Mouse (Mus musculus) adrenal gland, postnatal 0 days (tissue): ENCODE data around the gene Coasy. TPM values are rescaled to one million over a fixed set of nuclear protein-coding genes. Genes with fewer than 3 reads are reported as not detected.

ENCODE experiments used
- polyA plus RNA-seq: library from polyadenylated mRNA; unstranded; fragments of >200 nt; fragmentation: Nextera tagmentation; extraction: Ambion mirVana; gene quantifications from 2 replicates; pipeline ENCODE4 v1.2.1, GENCODE M21; 2015

Coasy gene
- 40.7 and 70.1 TPM in 2 replicates for polyA plus RNA-seq

GRCm38 (mm10) chr11:101082208-101083082, at the start of gene Coasy:
Gene Coasy, plus strand, starts transcription at chr11:101082565.

GRCm38 (mm10) chr11:101069391-101070188, 12.8 kb upstream of the Coasy start, which contains the start of gene Naglu:
Gene Naglu, plus strand, starts transcription at chr11:101070012.

GRCm38 (mm10) chr11:101078121-101078520, 4.2 kb upstream of the Coasy start, which contains the start of gene Hsd17b1:
Gene Hsd17b1, plus strand, starts transcription at chr11:101078411.

GRCm38 (mm10) chr11:101086756-101087681, 4.7 kb downstream of the Coasy start, which contains the start of gene Mlx:
Gene Mlx, plus strand, starts transcription at chr11:101087277.

GRCm38 (mm10) chr11:101095314-101096024, 13.1 kb downstream of the Coasy start, which contains the start of gene Psmc3ip:
Gene Psmc3ip, minus strand, starts transcription at chr11:101095436.

GRCm38 (mm10) chr11:101119761-101120544, 37.6 kb downstream of the Coasy start, which contains the start of the genes Retreg3 and Tubg1:
Gene Retreg3, minus strand, starts transcription at chr11:101119893.
Gene Tubg1, plus strand, starts transcription at chr11:101119938.

Other genes with a start within 250 kb of the Coasy start
- 17.9 and 25.7 TPM in 2 replicates for gene Stat5b, start 231.8 kb upstream of the Coasy start, polyA plus RNA-seq
- gene Stat5a, start 223.2 kb upstream of the Coasy start, polyA plus RNA-seq, result 7.6 and 12.2 TPM in 2 replicates
- 43.6 and 44.0 TPM in 2 replicates for gene Stat3, start 143.0 kb upstream of the Coasy start, polyA plus RNA-seq
- gene Cavin1, start 111.7 kb upstream of the Coasy start, polyA plus RNA-seq, result 298 and 326 TPM in 2 replicates
- gene Atp6v0a1, start 73.1 kb upstream of the Coasy start, polyA plus RNA-seq, result 48.6 and 61.9 TPM in 2 replicates
- 29.9 and 57.1 TPM in 2 replicates for gene Naglu, start 12.6 kb upstream of the Coasy start, polyA plus RNA-seq
- 0.36 and 0.65 TPM in 2 replicates for gene Hsd17b1, start 4.2 kb upstream of the Coasy start, polyA plus RNA-seq
- 33.9 and 46.5 TPM in 2 replicates for gene Mlx, start 4.7 kb downstream of the Coasy start, polyA plus RNA-seq
- gene Psmc3ip, start 12.9 kb downstream of the Coasy start, polyA plus RNA-seq, result 13.6 and 15.3 TPM in 2 replicates
- gene Retreg3, start 37.3 kb downstream of the Coasy start, polyA plus RNA-seq, result 17.6 and 20.9 TPM in 2 replicates
- gene Tubg1, start 37.4 kb downstream of the Coasy start, polyA plus RNA-seq, result 34.1 and 45.0 TPM in 2 replicates
- 5.6 and 9.6 TPM in 2 replicates for gene Tubg2, start 73.3 kb downstream of the Coasy start, polyA plus RNA-seq
- 0.88 and 1.1 TPM in 2 replicates for gene Cntnap1, start 88.0 kb downstream of the Coasy start, polyA plus RNA-seq
- gene Plekhh3, start 88.8 kb downstream of the Coasy start, polyA plus RNA-seq, result 14.7 and 16.6 TPM in 2 replicates
- 0.06 and 0.28 TPM in 2 replicates for gene Ccr10, start 92.9 kb downstream of the Coasy start, polyA plus RNA-seq
- gene Ezh1, start 143.9 kb downstream of the Coasy start, polyA plus RNA-seq, result 8.6 and 14.0 TPM in 2 replicates
- gene Ramp2, start 163.5 kb downstream of the Coasy start, polyA plus RNA-seq, result 60.0 and 102 TPM in 2 replicates
- gene Vps25, start 171.1 kb downstream of the Coasy start, polyA plus RNA-seq, result 97.9 and 113 TPM in 2 replicates
- 4.3 and 4.5 TPM in 2 replicates for gene Wnk4, start 178.0 kb downstream of the Coasy start, polyA plus RNA-seq
- 0.70 and 0.72 TPM in 2 replicates for gene Cntd1, start 196.4 kb downstream of the Coasy start, polyA plus RNA-seq
- 156 and 178 TPM in 2 replicates for gene Coa3, start 196.5 kb downstream of the Coasy start, polyA plus RNA-seq
- gene Becn1, start 219.7 kb downstream of the Coasy start, polyA plus RNA-seq, result 99.1 and 118 TPM in 2 replicates
- gene Psme3, start 233.6 kb downstream of the Coasy start, polyA plus RNA-seq, result 55.7 and 85.9 TPM in 2 replicates
- gene Aoc2, start 242.5 kb downstream of the Coasy start, polyA plus RNA-seq, result 0.43 and 0.57 TPM in 2 replicates
- 1.7 and 2.3 TPM in 2 replicates for gene Aoc3, start 248.0 kb downstream of the Coasy start, polyA plus RNA-seq